Mouse (Mus musculus) CH12.LX (cell line): Measurements from ENCODE around the gene Opn4. TPM values are rescaled to one million over a fixed set of nuclear protein-coding genes. Genes with fewer than 3 reads are reported as not detected.

ENCODE experiments used
- DNase-seq: peaks from one replicate; pipeline ENCODE4 v3.0.0-alpha.2; 2013; ENCODE audit errors: extremely low read depth
- H3K27ac ChIP-seq: 2 replicates; pipeline ENCODE4 v1.5.1; 2012; ENCODE audit warnings: low read depth, mild to moderate bottlenecking, control low read depth, moderate library complexity; ENCODE audit not compliant: insufficient read depth
- H3K27me3 ChIP-seq: replicated peaks from 2 replicates; pipeline ENCODE3; 2012; ENCODE audit warnings: inconsistent platforms
- H3K36me3 ChIP-seq, 2 experiments: replicated peaks in 1 of 2; 2 replicates each; pipeline versions ENCODE3 to v1.6.1; 2012; ENCODE audit warnings: inconsistent platforms in 1 of 2, low read length in 1 of 2, mild to moderate bottlenecking in 1 of 2, mixed read lengths in 1 of 2, moderate library complexity in 1 of 2; ENCODE audit not compliant: control insufficient read depth in 1 of 2, insufficient read depth in 1 of 2
- H3K4me1 ChIP-seq, 2 experiments: 2 replicates each; pipeline ENCODE4 v1.6.1; 2012; ENCODE audit warnings: inconsistent platforms in 1 of 2, moderate library complexity in 1 of 2; ENCODE audit not compliant: insufficient read depth in 2 of 2, control insufficient read depth in 1 of 2
- H3K4me2 ChIP-seq: 2 replicates; pipeline ENCODE4 v1.6.1; 2012; ENCODE audit warnings: low read depth, mild to moderate bottlenecking, control low read depth; ENCODE audit not compliant: poor library complexity, insufficient read depth, severe bottlenecking
- H3K4me3 ChIP-seq, 3 experiments: fragments of 150-350 bp in 1 of 3; sonication (generic) in 1 of 3; replicated peaks in 1 of 3; 2 replicates each; pipeline versions ENCODE3 to v1.5.1; 2011 to 2012; ENCODE audit warnings: low read depth in 2 of 3, low read length in 2 of 3, mild to moderate bottlenecking in 2 of 3, moderate library complexity in 2 of 3, control low read depth in 1 of 3, improper control_type of control experiment in 1 of 3, inconsistent platforms in 1 of 3, mixed read lengths in 1 of 3; ENCODE audit not compliant: poor library complexity in 1 of 3
- H3K79me2 ChIP-seq: replicated peaks from 2 replicates; pipeline ENCODE4 v1.6.1; 2012; ENCODE audit warnings: mild to moderate bottlenecking, moderate library complexity; ENCODE audit not compliant: control insufficient read depth, poor library complexity, insufficient read depth, severe bottlenecking; ENCODE audit errors: extremely low read depth
- H3K9ac ChIP-seq: 2 replicates; pipeline ENCODE4 v1.6.1; 2012; ENCODE audit warnings: low read depth, mild to moderate bottlenecking, control low read depth, moderate library complexity; ENCODE audit not compliant: insufficient read depth
- H3K9me3 ChIP-seq: replicated peaks from 2 replicates; pipeline ENCODE3; 2012; ENCODE audit warnings: low read length, inconsistent platforms, mixed read lengths
- CHD2 ChIP-seq: IDR thresholded peaks from 2 replicates; pipeline ENCODE4 v1.6.1; 2011; ENCODE audit warnings: low read length, improper control_type of control experiment
- CTCF ChIP-seq, 2 experiments: IDR thresholded peaks in 1 of 2; conservative IDR thresholded peaks in 1 of 2; 2 replicates each; pipeline ENCODE4 v1.5.1; 2011 to 2012; ENCODE audit warnings: low read depth in 2 of 2, low read length in 2 of 2, improper control_type of control experiment in 1 of 2, inconsistent platforms in 1 of 2, mild to moderate bottlenecking in 1 of 2, moderate library complexity in 1 of 2
- E2F4 ChIP-seq: IDR thresholded peaks from 2 replicates; pipeline ENCODE4 v1.6.1; 2011; ENCODE audit warnings: low read depth, low read length, improper control_type of control experiment; ENCODE audit not compliant: insufficient replicate concordance
- EP300 ChIP-seq: IDR thresholded peaks from 2 replicates; pipeline ENCODE4 v1.6.1; 2011; ENCODE audit warnings: low read length, improper control_type of control experiment
- ETS1 ChIP-seq: conservative IDR thresholded peaks from 2 replicates; pipeline ENCODE4 v1.6.1; 2012; ENCODE audit warnings: low read depth, mild to moderate bottlenecking, inconsistent platforms, low read length, improper control_type of control experiment, moderate library complexity
- GABPA ChIP-seq: IDR thresholded peaks from 2 replicates; pipeline ENCODE4 v1.6.1; 2012; ENCODE audit warnings: low read depth, low read length, improper control_type of control experiment, inconsistent platforms; ENCODE audit not compliant: insufficient replicate concordance
- IRF4 ChIP-seq: IDR thresholded peaks from 2 replicates; pipeline ENCODE4 v1.6.1; 2014; ENCODE audit warnings: low read depth, mild to moderate bottlenecking, inconsistent platforms, low read length, improper control_type of control experiment
- JUN ChIP-seq: IDR thresholded peaks from 2 replicates; pipeline ENCODE4 v1.6.1; 2011; ENCODE audit warnings: low read depth, mild to moderate bottlenecking, low read length, improper control_type of control experiment, moderate library complexity; ENCODE audit not compliant: insufficient read depth
- KAT2A ChIP-seq: IDR thresholded peaks from 2 replicates; pipeline ENCODE4 v1.6.1; 2012; ENCODE audit warnings: low read length, improper control_type of control experiment, inconsistent platforms; ENCODE audit not compliant: insufficient replicate concordance
- MAFK ChIP-seq: IDR thresholded peaks from 2 replicates; pipeline ENCODE4 v1.6.1; 2011; ENCODE audit warnings: low read length, improper control_type of control experiment; ENCODE audit not compliant: insufficient replicate concordance
- MAX ChIP-seq: IDR thresholded peaks from 2 replicates; pipeline ENCODE4 v1.6.1; 2011; ENCODE audit warnings: low read length, improper control_type of control experiment
- MAZ ChIP-seq: IDR thresholded peaks from 2 replicates; pipeline ENCODE4 v1.6.1; 2012; ENCODE audit warnings: low read depth, mild to moderate bottlenecking, inconsistent platforms, low read length, improper control_type of control experiment, moderate library complexity
- MEF2A ChIP-seq: IDR thresholded peaks from 2 replicates; pipeline ENCODE4 v1.6.1; 2014; ENCODE audit warnings: low read depth, mild to moderate bottlenecking, inconsistent platforms, low read length, improper control_type of control experiment, borderline replicate concordance
- MXI1 ChIP-seq: IDR thresholded peaks from 2 replicates; pipeline ENCODE4 v1.6.1; 2011; ENCODE audit warnings: mild to moderate bottlenecking, low read depth, low read length, improper control_type of control experiment
- NELFE ChIP-seq: IDR thresholded peaks from 2 replicates; pipeline ENCODE4 v1.6.1; 2011; ENCODE audit warnings: low read depth, low read length, improper control_type of control experiment
- NRF1 ChIP-seq: IDR thresholded peaks from 2 replicates; pipeline ENCODE4 v1.6.1; 2014; ENCODE audit warnings: low read depth, mild to moderate bottlenecking, inconsistent platforms, low read length, improper control_type of control experiment, moderate library complexity
- PAX5 ChIP-seq: IDR thresholded peaks from 2 replicates; pipeline ENCODE4 v1.6.1; 2012; ENCODE audit warnings: low read length, inconsistent platforms, mixed read lengths
- RAD21 ChIP-seq: IDR thresholded peaks from 2 replicates; pipeline ENCODE4 v1.6.1; 2011; ENCODE audit warnings: low read depth, mild to moderate bottlenecking, low read length, improper control_type of control experiment, moderate library complexity
- RCOR1 ChIP-seq: conservative IDR thresholded peaks from 2 replicates; pipeline ENCODE4 v1.6.1; 2012; ENCODE audit warnings: low read depth, mild to moderate bottlenecking, inconsistent platforms, low read length, improper control_type of control experiment
- SIN3A ChIP-seq: IDR thresholded peaks from 2 replicates; pipeline ENCODE4 v1.6.1; 2012; ENCODE audit warnings: low read length, improper control_type of control experiment, inconsistent platforms
- TBP ChIP-seq: conservative IDR thresholded peaks from 2 replicates; pipeline ENCODE4 v1.6.1; 2011; ENCODE audit warnings: low read depth, low read length, improper control_type of control experiment
- USF1 ChIP-seq: IDR thresholded peaks from 2 replicates; pipeline ENCODE4 v1.6.1; 2014; ENCODE audit warnings: low read depth, mild to moderate bottlenecking, inconsistent platforms, low read length, improper control_type of control experiment
- USF2 ChIP-seq: conservative IDR thresholded peaks from 2 replicates; pipeline ENCODE4 v1.6.1; 2011; ENCODE audit warnings: low read depth, low read length, improper control_type of control experiment
- ZKSCAN1 ChIP-seq: IDR thresholded peaks from 2 replicates; pipeline ENCODE4 v1.6.1; 2012; ENCODE audit warnings: low read depth, inconsistent platforms, low read length, improper control_type of control experiment, borderline replicate concordance
- ZMIZ1 ChIP-seq: IDR thresholded peaks from 2 replicates; pipeline ENCODE4 v1.6.1; 2012; ENCODE audit warnings: low read depth, mild to moderate bottlenecking, inconsistent platforms, low read length, improper control_type of control experiment
- ZNF384 ChIP-seq: IDR thresholded peaks from 2 replicates; pipeline ENCODE4 v1.6.1; 2012; ENCODE audit warnings: low read depth, low read length, improper control_type of control experiment, inconsistent platforms
- dilution Hi-C: fragments of 300-500 bp; cut with MboI; formaldehyde crosslinking; loops from 2 replicates; pipeline ENCODE4 v1.14.3; 2020; ENCODE audit warnings: low sequenced_read_pairs; ENCODE audit not compliant: extremely low pct_unique_long_range_greater_than_20kb, extremely low pct_ligation_motif_present
- in situ Hi-C: fragments of 300-500 bp; cut with MboI; formaldehyde crosslinking; loops from 3 replicates; pipeline ENCODE4 v1.14.3; 2019; ENCODE audit warnings: low sequenced_read_pairs, low pct_ligation_motif_present, low pct_unique_long_range_greater_than_20kb, mixed read lengths
- polyA plus RNA-seq: library from polyadenylated mRNA; unstranded; fragments of >175 nt; gene quantifications from 2 replicates; pipeline ENCODE4 v1.2.1, GENCODE M21; 2012; ENCODE audit warnings: low read depth; ENCODE audit not compliant: insufficient read length
- total RNA-seq, 2 experiments: library from RNA; depleted of rRNA; stranded (reverse); fragments of 300-350 nt in 1 of 2; fragments of >200 nt in 1 of 2; gene quantifications; 2 replicates each; pipeline ENCODE4 v1.2.3; 2012 to 2014

The Opn4 gene
- total RNA-seq (2012; rRNA removed) (not detected in 2 replicates), total RNA-seq (2014; rRNA removed) (not detected in 2 replicates), polyA plus RNA-seq (not detected in 2 replicates)

DNA sequence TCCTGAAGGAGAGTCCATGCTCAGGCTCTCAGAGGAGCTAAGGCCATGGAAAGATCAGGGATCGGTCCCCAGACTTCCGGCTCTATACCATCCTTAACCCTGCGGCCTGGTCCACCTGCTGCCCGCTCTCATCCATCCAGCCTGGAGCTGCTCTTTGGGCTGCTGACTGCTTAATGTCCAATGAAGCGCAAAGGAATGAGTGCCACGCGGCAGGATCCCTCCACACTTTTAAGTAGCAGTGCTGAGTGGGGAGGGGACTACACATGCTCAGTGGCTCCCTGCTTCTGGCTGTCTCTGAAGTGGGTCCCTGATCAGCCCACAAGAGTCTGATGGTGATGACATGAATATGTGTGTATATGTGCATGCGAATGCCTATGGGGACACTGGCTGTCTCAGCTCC lies at the start of gene Opn4:
Gene Opn4, minus strand, starts transcription at position 202 of the 400 bp plus-strand sequence.
- dilution Hi-C loops (loop anchor here (25.0 kb wide), 1 partner anchor 162 kb away; no protein-coding TSS in a partner anchor), in situ Hi-C loops (no loop called here)
- Histone ChIP-seq H3K4me2 (no peak within 1 kb of the TSS), H3K79me2 (no peaks in the 10 kb centered on the region), H3K9ac (no peak within 1 kb of the TSS), H3K27me3 (peaks cover 20% of the 10 kb centered on the region), H3K27ac (no peak within 1 kb of the TSS), H3K36me3 (no peaks in the 10 kb centered on the region), H3K4me3 (no peak within 1 kb of the TSS), H3K9me3 (no peaks in the 10 kb centered on the region), H3K4me1 (peaks cover 4 to 13% of the 10 kb centered on the region in 2 experiments)
- DNase-seq: no peak
- no peak for TF ChIP-seq NELFE
- no peak for TF ChIP-seq TBP
- TF ChIP-seq RAD21: no peak
- no peak for TF ChIP-seq NRF1
- TF ChIP-seq IRF4: no peak
- no peak for TF ChIP-seq USF2
- no peak for TF ChIP-seq ETS1
- TF ChIP-seq GABPA: no peak
- no peak for TF ChIP-seq ZMIZ1
- TF ChIP-seq JUN: no peak
- TF ChIP-seq CHD2: no peak
- TF ChIP-seq MXI1: no peak
- no peak for TF ChIP-seq SIN3A
- TF ChIP-seq MEF2A: no peak
- no peak for TF ChIP-seq MAFK
- no peak for TF ChIP-seq ZKSCAN1
- TF ChIP-seq PAX5: no peak
- TF ChIP-seq CTCF (conservative IDR thresholded peaks at IDR 0.05 in 1 of 2, IDR thresholded peaks at IDR 0.05 in 1 of 2; ENCODE audit: low read depth in 2 of 2, low read length in 2 of 2): no peak
- no peak for TF ChIP-seq USF1

- no peak overlapping the region for H3K4me2 ChIP-seq
- dilution Hi-C loops: no loop called here
Measured at GRCm38 (mm10) chr14:34647870-34648475, 48.0 kb upstream of the Opn4 start.

More at GRCm38 (mm10) chr14:34647870-34648475, 48.0 kb upstream of the Opn4 start:
- Histone ChIP-seq H3K4me1 (no peaks in the 10 kb centered on the region; a peak in 1 of 4 replicates), H3K36me3 (no peaks in the 10 kb centered on the region), H3K27ac (no peak overlapping the region), H3K9ac (no peak overlapping the region), H3K79me2 (no peaks in the 10 kb centered on the region), H3K27me3 (no peaks in the 10 kb centered on the region), H3K4me3 (no peak overlapping the region), H3K9me3 (no peaks in the 10 kb centered on the region)
- TF ChIP-seq NELFE (no peak), ZNF384 (no peak), KAT2A (no peak), MAZ (no peak), PAX5 (no peak), MAX (no peak), RCOR1 (no peak), ZMIZ1 (no peak), ZKSCAN1 (no peak), USF2 (no peak), EP300 (no peak), E2F4 (no peak)
- no peak for DNase-seq
- in situ Hi-C loops: no loop called here
